Mouse (Mus musculus) brain, embryonic 18.5 days (tissue): Measurements from ENCODE around the gene Ifitm5.

Experiments used
- DNase-seq: peaks from one replicate; pipeline ENCODE4 v3.0.0-alpha.2; 2012; ENCODE audit warnings: low read depth, low spot score

Ifitm5 gene

DNA sequence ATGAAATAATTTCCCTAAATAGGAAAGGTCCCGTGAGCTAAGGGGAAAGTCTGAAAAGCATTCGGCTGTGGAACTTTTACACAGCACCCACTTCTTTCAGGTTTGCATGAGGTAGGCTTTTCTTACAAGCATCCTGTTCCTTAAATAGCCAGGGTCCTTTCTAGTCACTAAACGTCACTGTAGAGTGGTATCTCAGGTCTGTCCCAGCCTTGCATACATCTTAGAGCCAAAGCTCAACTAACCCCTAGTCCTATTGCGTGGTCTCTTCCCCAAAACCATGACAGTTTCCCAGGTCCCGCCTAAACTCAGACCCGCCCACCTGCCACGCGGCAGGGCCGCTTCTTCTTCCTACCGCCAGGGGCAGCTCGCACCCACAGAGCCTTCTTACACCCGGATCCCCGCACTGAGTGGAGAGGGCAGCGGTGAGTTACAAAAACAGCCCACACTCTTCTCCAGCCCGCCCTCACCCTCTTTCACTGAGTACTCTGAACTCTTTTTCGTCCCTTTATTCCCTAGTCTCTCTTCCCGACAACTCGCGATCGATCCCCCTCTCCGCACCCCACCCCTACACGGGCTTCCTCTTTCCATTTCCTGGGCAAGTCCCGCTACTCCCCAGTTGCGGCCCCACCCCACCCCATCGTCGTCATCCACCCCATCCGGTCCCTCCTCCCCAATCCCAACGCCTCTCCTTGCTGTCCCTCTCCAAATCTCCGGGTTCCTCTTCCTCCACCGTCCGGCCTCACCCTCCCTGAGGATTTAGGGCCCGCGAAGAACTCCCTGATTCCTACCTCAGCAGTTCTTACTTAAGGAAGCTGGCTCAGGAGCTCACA is 8.7 kb downstream of the Ifitm5 start, which contains the start of gene Pgghg:
TSS of gene Pgghg (plus strand) at position 170 of the 830 bp plus-strand sequence.
- DNase-seq, result no peak

GRCm38 (mm10) chr7:140939669-140940171 is 10.4 kb downstream of the Ifitm5 start:
- no peak for DNase-seq

DNA sequence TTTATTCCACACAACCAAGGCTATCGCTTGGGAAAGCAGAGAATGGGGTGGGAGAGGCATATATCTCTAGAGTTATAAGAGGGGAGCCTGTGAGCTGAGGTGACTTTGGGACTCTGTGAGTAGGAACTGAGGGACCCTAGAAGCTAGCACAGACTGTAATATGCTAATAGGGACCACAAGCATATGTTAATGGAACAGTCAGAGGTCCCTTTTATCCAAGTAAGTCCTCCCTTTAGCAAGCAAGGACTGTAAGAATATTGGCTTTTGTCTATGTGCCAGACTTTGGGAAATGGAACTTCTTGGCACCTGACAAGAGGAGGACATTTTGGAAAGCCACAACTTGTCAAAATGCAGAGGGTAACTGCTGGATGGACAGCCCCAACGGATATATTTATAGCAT is 11.2 kb downstream of the Ifitm5 start:
- no peak for DNase-seq

- no peak for DNase-seq
These were observed 11.7 kb downstream of the Ifitm5 start for GRCm38 (mm10) chr7:140938436-140938835.

DNA sequence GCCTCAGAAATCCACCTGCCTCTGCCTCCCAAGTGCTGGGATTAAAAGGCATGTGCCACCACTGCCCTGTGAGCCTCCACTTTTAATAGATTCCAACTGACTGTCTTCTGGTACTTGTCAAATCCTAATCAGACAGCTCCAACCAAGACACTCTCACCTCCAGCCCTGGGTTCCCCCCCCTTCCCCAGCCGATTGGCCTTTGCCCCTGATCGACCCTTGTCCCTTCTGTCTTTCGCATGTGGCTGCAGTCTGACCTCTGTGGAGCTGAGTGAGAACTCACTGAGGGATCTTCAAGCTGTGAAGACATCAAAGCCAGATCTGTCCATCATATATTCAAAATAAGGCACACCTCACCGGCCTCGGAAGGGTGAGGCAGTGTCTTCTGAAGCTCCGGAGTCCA is 22.9 kb downstream of the Ifitm5 start:
- no peak for DNase-seq

DNA sequence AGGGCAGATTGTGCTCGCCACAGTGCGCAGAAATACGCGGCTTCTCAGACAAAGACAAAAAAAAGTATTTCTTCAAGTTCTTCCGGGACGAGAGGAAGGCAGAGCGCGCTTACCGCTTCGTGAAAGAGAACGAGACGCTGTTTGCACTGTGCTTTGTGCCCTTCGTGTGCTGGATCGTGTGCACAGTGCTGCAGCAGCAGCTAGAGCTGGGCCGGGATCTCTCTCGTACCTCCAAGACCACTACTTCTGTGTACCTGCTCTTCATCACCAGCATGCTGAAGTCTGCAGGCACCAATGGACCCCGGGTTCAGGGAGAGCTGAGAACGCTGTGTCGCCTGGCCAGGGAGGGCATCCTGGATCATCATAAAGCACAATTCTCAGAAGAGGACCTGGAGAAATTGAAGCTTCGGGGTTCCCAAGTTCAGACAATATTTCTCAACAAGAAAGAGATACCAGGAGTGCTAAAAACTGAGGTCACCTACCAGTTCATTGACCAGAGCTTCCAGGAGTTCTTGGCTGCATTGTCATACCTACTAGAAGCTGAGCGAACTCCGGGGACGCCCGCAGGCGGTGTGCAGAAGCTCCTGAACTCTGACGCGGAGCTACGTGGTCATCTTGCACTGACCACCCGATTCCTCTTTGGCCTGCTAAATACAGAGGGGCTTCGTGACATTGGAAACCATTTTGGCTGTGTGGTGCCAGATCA is 26.9 kb downstream of the Ifitm5 start:
- no peak for DNase-seq

DNA sequence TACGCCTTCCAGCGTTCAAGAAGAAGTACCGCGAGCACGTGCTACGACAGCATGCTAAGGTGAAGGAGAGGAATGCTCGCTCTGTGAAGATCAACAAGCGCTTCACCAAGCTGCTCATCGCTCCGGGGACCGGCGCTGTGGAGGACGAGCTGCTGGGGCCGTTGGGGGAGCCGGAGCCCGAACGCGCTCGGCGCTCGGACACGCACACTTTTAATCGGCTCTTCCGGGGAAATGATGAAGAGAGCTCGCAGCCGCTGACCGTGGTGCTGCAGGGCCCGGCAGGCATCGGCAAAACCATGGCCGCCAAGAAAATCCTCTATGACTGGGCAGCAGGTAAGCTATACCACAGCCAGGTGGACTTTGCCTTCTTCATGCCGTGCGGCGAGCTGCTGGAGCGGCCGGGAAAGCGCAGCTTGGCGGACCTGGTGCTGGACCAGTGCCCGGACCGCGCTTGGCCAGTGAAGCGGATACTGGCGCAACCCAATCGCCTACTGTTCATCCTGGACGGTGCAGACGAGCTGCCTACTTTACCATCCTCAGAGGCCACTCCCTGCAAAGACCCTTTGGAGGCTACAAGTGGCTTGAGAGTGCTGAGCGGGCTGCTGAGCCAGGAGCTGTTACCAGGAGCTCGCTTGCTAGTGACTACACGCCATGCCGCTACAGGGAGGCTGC is 27.6 kb downstream of the Ifitm5 start:
- no peak for DNase-seq

DNA sequence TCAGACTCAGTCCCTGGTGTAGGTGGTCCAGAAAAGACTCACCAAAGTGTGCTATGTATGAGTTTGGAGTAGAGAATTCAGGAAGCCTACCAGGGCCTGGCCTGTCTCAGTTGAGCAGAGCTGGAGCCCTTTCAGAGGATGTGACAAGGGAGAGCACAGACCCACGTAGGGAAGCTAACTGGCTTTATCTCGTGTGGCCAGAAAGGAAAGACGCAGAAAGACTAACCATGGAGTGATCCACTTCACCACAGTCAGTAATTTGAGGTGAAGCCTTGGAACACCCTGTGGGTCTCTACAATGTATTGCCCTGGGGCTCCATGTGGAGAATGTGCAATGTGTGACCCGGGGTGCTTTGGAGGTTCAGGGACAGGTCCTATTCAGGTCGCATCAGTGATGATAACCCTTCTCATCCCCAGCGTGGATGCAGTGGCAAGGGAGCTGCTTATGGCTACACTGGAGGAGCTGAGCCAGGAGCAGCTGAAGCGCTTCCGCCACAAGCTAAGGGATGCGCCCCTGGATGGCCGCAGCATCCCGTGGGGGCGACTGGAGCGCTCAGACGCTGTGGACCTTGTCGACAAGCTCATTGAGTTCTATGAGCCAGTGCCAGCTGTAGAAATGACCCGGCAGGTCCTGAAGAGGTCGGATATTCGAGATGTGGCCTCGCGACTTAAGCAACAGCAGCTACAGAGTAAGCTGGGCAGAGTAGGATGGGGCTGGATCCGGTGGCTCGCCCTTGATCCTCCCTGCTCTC is 28.7 kb downstream of the Ifitm5 start:
- no peak for DNase-seq

GRCm38 (mm10) chr7:140920418-140921029 is 29.6 kb downstream of the Ifitm5 start, which contains the start of gene Nlrp6:
Nlrp6 (plus strand) TSS chr7:140920902.
- DNase-seq, result no peak

DNA sequence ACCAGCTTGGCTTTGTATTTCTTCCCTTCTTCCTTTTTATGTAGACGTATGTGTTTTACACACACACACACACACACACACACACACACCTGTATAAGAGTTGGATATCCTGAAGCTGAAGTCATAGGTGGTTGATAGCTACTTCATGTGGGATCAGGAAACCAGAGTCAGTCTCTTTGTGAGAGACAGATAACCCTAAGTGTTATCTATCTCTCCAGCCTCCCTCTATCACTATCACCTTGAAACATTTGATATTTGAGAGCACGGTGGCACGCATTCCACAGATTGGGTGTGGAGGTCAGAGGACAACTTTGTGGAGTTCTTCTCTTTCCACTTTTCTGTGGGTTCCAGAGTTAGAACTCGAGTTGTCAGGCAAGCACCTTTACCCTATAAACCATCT is 30.2 kb downstream of the Ifitm5 start:
- no peak for DNase-seq

DNA sequence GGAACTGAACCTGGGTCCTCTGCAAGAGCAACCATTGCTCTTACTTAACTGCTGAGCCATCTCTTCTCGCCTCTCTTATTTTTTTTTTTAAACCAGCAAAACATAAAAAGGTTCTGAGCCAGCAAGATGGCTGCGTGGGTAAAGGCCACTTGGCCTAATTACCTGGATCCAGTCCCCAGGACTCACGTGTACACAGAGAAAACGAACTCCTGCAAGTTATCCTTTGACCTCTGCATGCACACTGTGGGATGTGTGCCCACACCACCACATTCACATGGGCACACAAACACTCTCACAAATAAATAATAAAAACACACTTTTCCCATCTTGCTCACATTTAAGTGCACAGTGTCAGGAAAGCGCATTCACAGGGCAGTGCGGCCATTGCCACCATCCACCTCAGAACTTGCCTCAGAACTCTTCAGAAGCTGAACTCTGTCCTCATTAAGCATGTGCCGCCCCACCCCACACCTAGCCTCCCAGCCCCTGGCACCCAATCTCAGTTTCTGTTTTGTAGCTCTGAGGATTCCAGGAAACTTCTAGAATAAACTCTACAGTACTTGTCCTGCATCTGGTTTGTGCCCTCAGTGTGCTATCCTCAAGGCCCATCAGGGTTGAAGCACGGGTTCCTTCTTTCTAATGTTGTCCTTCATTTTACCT is 35.9 kb downstream of the Ifitm5 start:
- DNase-seq, result no peak

DNA sequence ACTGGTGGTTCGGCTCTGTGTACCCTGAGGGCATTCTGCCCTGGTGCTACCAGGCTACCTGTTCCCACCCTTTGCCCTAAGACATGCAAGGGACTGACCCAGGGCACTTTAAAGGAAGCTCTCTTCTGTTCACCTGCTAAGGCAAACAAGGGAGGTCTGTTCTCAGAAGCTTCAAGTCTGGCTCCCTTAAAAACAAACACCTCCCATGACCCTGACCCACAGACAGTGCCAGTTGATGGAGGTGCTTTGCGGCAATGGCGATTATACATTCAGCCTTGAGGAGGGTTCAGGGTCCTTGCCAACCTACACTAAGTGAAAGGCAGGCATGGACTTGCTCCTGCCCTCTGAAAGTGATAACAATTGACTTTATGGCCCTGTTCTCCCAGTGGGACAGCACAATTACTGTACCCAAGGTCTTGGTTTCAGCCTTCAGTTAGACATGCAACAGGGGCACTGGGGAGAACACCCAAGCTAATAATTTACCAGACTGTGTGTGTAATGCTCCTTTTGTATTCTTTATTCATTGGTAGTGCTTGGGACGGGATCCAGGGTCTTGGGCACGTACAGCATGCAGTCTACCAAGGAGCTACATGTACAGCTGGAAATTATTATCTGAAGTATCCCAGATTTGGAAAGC is 37.1 kb downstream of the Ifitm5 start:
- no peak for DNase-seq

GRCm38 (mm10) chr7:140912293-140912692 is 37.8 kb downstream of the Ifitm5 start:
- DNase-seq, result no peak

DNA sequence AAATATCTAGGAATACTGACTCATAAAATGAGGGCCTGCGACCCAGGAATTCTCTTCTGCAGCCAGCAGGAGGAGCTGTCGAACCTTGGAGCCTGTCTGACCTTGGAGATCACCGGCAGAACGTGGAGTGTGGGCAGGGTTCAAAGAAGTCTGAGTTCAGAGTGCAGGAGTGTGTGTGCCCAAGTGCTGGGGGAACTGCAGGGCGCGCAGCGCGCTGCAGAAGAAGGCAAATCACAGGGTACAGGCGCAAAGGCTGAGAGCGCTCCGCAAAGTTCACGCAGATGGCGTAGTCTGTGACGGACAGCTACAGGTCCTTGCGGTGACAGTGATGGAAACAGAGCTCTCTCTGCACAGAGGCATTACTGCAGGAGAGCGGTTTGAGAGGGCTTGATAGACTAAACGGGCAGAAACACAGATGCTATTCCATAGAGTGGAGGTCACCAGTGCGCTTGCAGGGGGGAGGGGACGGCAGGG is 41.4 kb downstream of the Ifitm5 start:
- no peak for DNase-seq

- DNase-seq, result no peak
These were observed 41.9 kb downstream of the Ifitm5 start for GRCm38 (mm10) chr7:140908181-140908580.

GRCm38 (mm10) chr7:140907697-140908096 is 42.4 kb downstream of the Ifitm5 start:
- DNase-seq, result no peak

- no peak for DNase-seq
These were observed 43.0 kb downstream of the Ifitm5 start for GRCm38 (mm10) chr7:140907131-140907530.

DNA sequence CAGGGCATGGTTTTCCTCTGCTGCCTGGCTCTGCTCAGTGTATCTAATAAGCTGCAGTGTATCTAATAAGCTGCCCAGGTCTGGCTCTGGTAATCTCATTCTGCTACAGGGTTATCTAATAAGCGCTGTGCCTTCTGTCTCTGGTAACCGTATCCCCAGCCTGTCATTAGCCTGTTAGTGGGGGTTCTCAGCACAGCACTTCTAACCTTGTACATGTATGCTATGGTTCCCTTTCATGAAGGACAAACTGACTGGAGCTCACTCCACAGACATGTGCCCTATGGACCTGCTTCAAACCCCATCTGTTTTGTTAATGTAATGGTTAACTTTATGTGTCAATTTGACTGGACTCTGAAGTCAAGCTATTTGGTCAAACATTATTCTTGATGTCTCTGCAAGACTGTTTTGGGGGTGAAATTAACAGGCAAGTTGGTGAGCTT is 44.4 kb downstream of the Ifitm5 start:
- no peak for DNase-seq

DNA sequence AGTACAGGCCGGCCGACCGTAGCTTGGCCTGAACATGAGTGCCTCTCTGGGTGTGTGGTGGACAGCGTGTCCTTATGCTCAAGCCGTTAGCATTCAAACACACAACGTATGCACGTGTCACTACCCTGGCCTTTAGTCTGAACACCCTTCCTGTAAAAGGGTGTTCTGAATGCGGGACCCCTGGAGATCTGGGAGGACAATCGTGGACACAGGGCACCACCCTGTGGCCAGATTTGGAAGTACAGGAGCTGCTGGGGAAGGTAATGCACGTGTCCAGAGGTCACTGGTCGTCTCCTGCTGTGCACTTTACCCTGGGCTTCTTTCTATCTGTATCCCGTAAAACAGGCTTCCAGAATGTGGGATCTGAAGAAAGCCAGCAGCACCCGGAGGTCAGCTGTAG is 46.9 kb downstream of the Ifitm5 start:
- DNase-seq, result no peak
